Mouse (Mus musculus) lung, adult 2 months (tissue): ENCODE data around the gene Lrrc49.

ENCODE experiments used
- CTCF ChIP-seq: fragments of 200-500 bp; IDR thresholded peaks from 2 replicates; pipeline ENCODE4 v1.5.1; 2011; ENCODE audit warnings: mild to moderate bottlenecking, low read length, control low read depth; ENCODE audit not compliant: insufficient read depth
- POLR2A ChIP-seq: fragments of 200-500 bp; IDR thresholded peaks from 2 replicates; pipeline ENCODE4 v1.6.1; 2011; ENCODE audit warnings: low read depth, mild to moderate bottlenecking, control low read depth, low read length, borderline replicate concordance; ENCODE audit errors: extremely low read depth

DNA sequence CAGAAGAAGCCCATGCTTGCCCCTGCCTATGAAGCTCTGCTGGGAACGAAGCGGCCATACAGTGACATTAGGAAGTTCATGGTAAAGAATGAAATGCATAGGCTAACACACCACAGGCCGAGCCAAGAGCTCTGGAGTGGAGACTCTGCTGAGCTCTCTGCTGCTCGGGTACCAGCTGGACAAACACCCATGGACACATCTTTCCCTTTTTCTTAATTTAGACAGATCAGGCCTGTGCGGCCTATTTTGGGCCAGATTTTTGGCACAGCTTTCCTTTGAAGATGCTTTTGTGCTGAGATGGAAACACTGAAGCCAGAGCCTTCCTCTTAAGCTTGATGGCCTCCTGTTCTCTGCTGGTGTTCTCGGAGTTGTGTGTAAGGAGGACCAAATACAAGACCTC lies 95.0 kb downstream of the Lrrc49 start:
- no peak for TF ChIP-seq CTCF
- TF ChIP-seq POLR2A = no peak
